Mouse (Mus musculus): ENCODE data around the gene Plppr2. TPM values are rescaled to one million over a fixed set of nuclear protein-coding genes. Genes with fewer than 3 reads are reported as not detected.

Gene Plppr2
- polyA plus RNA-seq, 1 experiment from 2014 or later, result 120 TPM

- ATAC-seq (replicated peaks), result no peak
- Histone ChIP-seq H3K9me3 (no peaks in the 10 kb centered on the region), H3K36me3 (replicated peaks) (no peaks in the 10 kb centered on the region), H3K9ac (no peak overlapping the region), H3K4me1 (peaks cover 35% of the 10 kb centered on the region), H3K4me3 (no peak overlapping the region), H3K27ac (peak overlapping the region; percentile 97; the same call in 1 of the 2 replicates), H3K27me3 (replicated peaks) (peaks cover 8% of the 10 kb centered on the region), H3K4me2 (peak overlapping the region; percentile 74; the same call in 1 of the 2 replicates)
- WGBS, result 73% methylated on average over 3 of the region's 3 CpGs
Observed at GRCm38 (mm10) chr9:21954635-21955034, 17.8 kb downstream of the Plppr2 start.

DNA sequence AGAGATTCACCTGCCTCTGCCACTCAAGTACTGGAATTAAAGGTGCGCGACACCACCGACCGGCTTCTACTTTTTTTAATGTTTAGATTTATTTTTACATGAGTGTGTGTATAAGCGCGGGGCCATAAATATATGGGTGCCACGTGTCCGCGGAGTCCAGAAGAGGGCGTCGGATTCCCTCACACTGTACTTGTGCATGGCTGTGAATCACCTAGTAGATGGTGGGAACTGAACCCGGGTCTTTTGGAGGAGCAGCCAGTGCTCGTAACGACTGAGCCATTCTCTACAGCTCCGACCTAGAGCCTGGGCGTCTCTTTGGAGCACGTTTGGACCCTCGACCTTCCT is 18.4 kb downstream of the Plppr2 start:
- H3K4me2 ChIP-seq, result peak overlapping the region; percentile 74
- H3K9ac ChIP-seq, result peak overlapping the region; percentile 41
- no peaks in the 10 kb centered on the region for H3K9me3 ChIP-seq
- peaks cover 14% of the 10 kb centered on the region for H3K27me3 ChIP-seq (replicated peaks)
- peaks cover 35% of the 10 kb centered on the region for H3K4me1 ChIP-seq
- 2% methylated on average over 18 of the region's 18 CpGs for WGBS
- H3K27ac ChIP-seq, result peak overlapping the region; percentile 97
- ATAC-seq (replicated peaks), result peak; percentile 63
- H3K4me3 ChIP-seq, result peak overlapping the region; percentile 69
- H3K36me3 ChIP-seq (replicated peaks), result no peaks in the 10 kb centered on the region

DNA sequence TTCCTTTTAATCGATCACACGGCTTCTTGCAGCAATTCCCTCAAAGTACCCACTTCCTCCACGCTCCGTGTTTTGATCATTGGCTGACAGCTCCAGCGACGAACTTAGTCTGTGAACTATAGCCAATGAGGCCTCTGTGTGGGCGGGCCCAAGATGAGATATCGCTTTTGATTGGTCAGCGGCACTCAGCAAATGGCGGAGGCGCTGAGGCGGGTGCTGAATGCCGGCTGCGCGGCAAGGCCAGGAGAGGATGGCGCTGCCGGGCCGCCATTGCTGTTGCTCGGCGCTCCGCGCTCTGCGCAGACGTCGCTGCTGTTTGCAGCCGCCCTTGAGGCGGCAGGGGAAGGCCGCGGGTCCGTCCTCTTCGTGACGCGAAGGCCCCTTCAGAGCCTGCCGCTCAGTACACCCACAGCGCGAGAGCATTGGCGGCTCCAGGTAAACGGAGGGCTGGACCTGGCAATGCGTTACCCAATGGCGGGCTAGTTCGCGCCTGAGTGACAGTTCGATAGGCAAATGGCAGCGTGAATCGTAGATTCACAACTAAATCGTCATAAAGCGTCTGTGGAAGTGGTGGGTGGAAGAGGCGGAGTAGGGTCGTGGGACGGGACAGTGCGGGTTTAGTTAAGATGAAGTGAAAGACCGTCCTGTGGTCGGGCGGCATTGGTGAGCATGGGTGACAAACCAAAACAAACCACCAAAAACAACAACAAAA is 18.9 kb downstream of the Plppr2 start, which contains the start of gene Swsap1:
Gene Swsap1, plus strand, starts transcription at position 186 of the 712 bp plus-strand sequence.
- H3K27ac ChIP-seq, result peak within 1 kb of the TSS; percentile 97
- H3K4me1 ChIP-seq, result peaks cover 35% of the 10 kb centered on the region
- H3K4me2 ChIP-seq, result peak within 1 kb of the TSS; percentile 74
- H3K36me3 ChIP-seq (replicated peaks), result no peaks in the 10 kb centered on the region
- peak within 1 kb of the TSS; percentile 77 for H3K9ac ChIP-seq
- no peaks in the 10 kb centered on the region for H3K9me3 ChIP-seq
- ATAC-seq (replicated peaks), result peak; percentile 98
- under 1% methylated on average over 54 of the region's 54 CpGs for WGBS
- peaks cover 19% of the 10 kb centered on the region for H3K27me3 ChIP-seq (replicated peaks)
- H3K4me3 ChIP-seq, result peak within 1 kb of the TSS; percentile 69

- H3K27ac ChIP-seq, result no peak overlapping the region
- H3K36me3 ChIP-seq (replicated peaks), result no peaks in the 10 kb centered on the region
- WGBS, result 93% methylated on average over 5 of the region's 5 CpGs
- H3K9ac ChIP-seq, result no peak overlapping the region
- H3K4me3 ChIP-seq, result no peak overlapping the region
- no peak for ATAC-seq (replicated peaks)
- H3K27me3 ChIP-seq (replicated peaks), result peaks cover 46% of the 10 kb centered on the region
- H3K4me2 ChIP-seq, result no peak overlapping the region
- peaks cover 49% of the 10 kb centered on the region for H3K4me1 ChIP-seq
- no peaks in the 10 kb centered on the region for H3K9me3 ChIP-seq
Observed at GRCm38 (mm10) chr9:21958372-21958771, 21.5 kb downstream of the Plppr2 start.

DNA sequence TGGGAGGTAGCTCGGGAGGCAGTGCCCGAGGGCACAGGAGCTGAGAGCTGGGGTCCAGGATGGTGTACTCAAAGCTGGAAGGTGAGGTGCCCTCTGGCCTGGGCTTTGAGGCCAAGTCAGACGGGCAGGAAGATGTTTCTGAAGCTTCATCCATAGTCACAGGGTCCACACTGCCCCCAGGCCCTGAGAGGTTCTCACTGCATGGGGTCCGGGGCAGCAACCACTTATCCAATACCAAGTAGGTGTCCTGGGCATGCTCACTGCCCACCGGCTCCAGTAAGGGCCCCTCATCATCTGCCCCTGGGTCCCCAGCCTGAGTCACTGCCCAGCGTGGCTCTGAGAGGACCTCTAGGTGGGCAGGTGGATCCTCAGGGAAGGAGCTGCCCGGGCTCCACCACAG is 22.4 kb downstream of the Plppr2 start:
- no peaks in the 10 kb centered on the region for H3K9me3 ChIP-seq
- no peak overlapping the region for H3K4me2 ChIP-seq
- no peaks in the 10 kb centered on the region for H3K36me3 ChIP-seq (replicated peaks)
- H3K4me1 ChIP-seq, result peaks cover 40% of the 10 kb centered on the region
- H3K27me3 ChIP-seq (replicated peaks), result peaks cover 51% of the 10 kb centered on the region
- H3K4me3 ChIP-seq, result no peak overlapping the region
- no peak for ATAC-seq (replicated peaks)
- no peak overlapping the region for H3K9ac ChIP-seq
- 86% methylated on average over 7 of the region's 7 CpGs for WGBS
- no peak overlapping the region for H3K27ac ChIP-seq

DNA sequence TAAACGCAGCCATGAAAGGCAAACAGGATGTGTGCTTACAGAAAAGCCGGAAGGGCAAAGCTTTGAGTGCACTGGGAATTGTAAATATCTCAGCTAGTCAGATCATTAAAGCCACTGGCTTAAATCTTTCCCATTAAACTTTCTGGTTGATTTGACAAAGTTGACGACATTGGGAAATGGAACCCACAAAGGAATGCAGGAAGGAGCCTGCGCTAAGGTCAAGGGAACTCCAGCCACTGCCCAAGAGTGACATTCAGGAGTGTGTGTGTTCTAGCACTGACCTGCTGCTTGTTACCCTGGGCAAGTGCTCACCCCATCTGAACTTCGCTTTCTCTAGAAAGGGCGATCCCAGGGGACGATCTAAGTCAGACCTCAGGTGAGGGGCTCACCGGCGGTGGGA is 23.3 kb downstream of the Plppr2 start:
- ATAC-seq (replicated peaks), result no peak
- no peaks in the 10 kb centered on the region for H3K9me3 ChIP-seq
- H3K4me2 ChIP-seq, result no peak overlapping the region
- WGBS, result 50% methylated on average over 9 of the region's 9 CpGs
- no peaks in the 10 kb centered on the region for H3K36me3 ChIP-seq (replicated peaks)
- H3K27me3 ChIP-seq (replicated peaks), result peaks cover 51% of the 10 kb centered on the region
- H3K4me3 ChIP-seq, result no peak overlapping the region
- peaks cover 31% of the 10 kb centered on the region for H3K4me1 ChIP-seq
- no peak overlapping the region for H3K9ac ChIP-seq
- H3K27ac ChIP-seq, result no peak overlapping the region

- Histone ChIP-seq H3K9me3 (no peaks in the 10 kb centered on the region), H3K27ac (no peak overlapping the region), H3K36me3 (replicated peaks) (no peaks in the 10 kb centered on the region), H3K9ac (no peak overlapping the region), H3K4me2 (peak overlapping the region; percentile 20; the same call in 1 of the 2 replicates), H3K4me3 (no peak overlapping the region), H3K4me1 (peaks cover 29% of the 10 kb centered on the region), H3K27me3 (replicated peaks) (peaks cover 51% of the 10 kb centered on the region)
- 10% methylated on average over 26 of the region's 26 CpGs for WGBS
- no peak for ATAC-seq (replicated peaks)
Observed at GRCm38 (mm10) chr9:21960558-21961208, 23.9 kb downstream of the Plppr2 start.

DNA sequence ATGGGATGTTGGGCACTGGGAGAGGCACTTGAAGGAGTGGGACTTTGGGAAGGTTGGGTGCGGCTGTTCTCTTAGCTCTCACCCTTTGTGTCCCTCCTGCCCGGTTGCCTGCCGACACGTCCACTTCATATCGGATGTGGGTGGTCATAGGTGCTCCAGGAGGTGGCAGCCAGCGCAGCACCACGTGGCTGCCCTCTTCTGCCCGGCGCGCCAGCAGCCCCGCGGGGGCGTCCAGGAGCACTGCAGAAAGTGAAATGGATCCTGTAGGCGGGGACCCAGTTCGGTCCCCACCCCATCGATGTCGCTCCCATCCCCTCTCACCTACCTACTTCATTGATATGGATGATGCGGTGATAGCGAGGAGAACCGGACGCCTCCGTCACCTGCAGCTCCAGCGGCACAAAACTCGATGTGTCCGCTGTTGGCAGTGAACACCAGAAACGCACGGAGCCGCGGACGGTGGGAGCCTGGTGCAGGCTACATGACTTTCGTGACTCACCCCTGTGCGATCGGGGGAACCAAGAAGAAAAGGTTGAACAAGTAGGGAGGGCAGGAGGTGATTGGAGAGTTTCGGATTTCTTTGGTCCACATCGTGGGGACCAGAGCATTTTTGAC is 24.6 kb downstream of the Plppr2 start:
- WGBS, result 2% methylated on average over 35 of the region's 35 CpGs
- no peaks in the 10 kb centered on the region for H3K9me3 ChIP-seq
- H3K4me2 ChIP-seq, result peak overlapping the region; percentile 65
- no peaks in the 10 kb centered on the region for H3K36me3 ChIP-seq (replicated peaks)
- H3K4me3 ChIP-seq, result peak overlapping the region; percentile 32
- no peak overlapping the region for H3K9ac ChIP-seq
- ATAC-seq (replicated peaks), result no peak
- peaks cover 26% of the 10 kb centered on the region for H3K4me1 ChIP-seq
- peaks cover 51% of the 10 kb centered on the region for H3K27me3 ChIP-seq (replicated peaks)
- H3K27ac ChIP-seq, result no peak overlapping the region

DNA sequence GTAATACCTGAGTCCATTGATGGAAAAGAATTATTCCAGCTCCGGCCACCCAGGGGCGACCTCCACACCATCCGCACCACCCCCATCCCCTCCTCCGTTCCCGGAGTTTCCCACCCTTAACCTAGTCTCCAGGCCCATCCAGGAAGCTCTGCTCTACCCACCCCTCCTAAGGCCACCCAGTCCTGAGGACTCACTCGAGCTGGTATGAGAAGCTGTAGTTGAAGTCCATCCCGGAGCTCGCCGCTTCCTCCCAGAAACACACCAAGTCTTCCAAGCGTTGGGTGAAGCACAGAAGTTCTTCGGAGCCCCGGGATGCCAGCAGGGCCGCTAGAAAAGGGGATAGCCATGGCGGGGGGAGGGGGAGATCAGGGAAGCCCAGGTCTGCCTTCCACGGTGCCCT is 25.2 kb downstream of the Plppr2 start:
- 0% methylated on average over 15 of the region's 15 CpGs for WGBS
- H3K4me2 ChIP-seq, result peak overlapping the region; percentile 65
- no peaks in the 10 kb centered on the region for H3K36me3 ChIP-seq (replicated peaks)
- peaks cover 51% of the 10 kb centered on the region for H3K27me3 ChIP-seq (replicated peaks)
- peak overlapping the region; percentile 32 for H3K4me3 ChIP-seq
- H3K27ac ChIP-seq, result no peak overlapping the region
- 0 out of 2 replicates have a peak overlapping the region, but pooled peaks have one; percentile 9 for H3K9ac ChIP-seq
- ATAC-seq (replicated peaks), result no peak; the same call in 1 of the 2 replicates
- peaks cover 22% of the 10 kb centered on the region for H3K4me1 ChIP-seq
- no peaks in the 10 kb centered on the region for H3K9me3 ChIP-seq

- Histone ChIP-seq H3K4me1 (peaks cover 22% of the 10 kb centered on the region), H3K27me3 (replicated peaks) (peaks cover 51% of the 10 kb centered on the region), H3K36me3 (replicated peaks) (no peaks in the 10 kb centered on the region), H3K4me2 (peak overlapping the region; percentile 65), H3K4me3 (peak overlapping the region; percentile 32), H3K27ac (no peak overlapping the region), H3K9me3 (no peaks in the 10 kb centered on the region), H3K9ac (0 out of 2 replicates have a peak overlapping the region, but pooled peaks have one; percentile 9)
- WGBS, result 3% methylated on average over 34 of the region's 34 CpGs
- peak; percentile 43 for ATAC-seq (replicated peaks)
Observed at GRCm38 (mm10) chr9:21962416-21963059, 25.7 kb downstream of the Plppr2 start.

DNA sequence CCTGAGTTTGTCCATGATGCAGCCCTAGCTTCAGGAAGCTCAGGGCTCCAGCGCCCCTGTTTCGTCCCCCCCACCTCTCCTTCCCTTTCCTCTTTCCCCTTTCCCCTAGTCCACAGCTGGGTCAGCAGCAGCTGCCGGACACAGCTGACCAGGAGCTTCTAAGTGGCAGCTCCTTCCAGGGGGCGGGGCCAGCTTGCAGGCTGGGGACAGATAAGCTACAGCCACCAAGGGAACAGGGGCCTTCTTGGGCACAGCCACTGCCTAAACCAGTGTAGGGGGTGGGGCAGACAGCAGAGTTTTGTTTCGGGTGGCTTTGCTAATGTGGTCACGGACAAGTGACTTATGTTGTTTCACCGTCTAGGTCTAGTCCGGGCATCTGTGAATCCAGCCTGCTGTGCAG is 26.6 kb downstream of the Plppr2 start, which contains the start of gene Epor:
Gene Epor, minus strand, starts transcription at position 90 of the 400 bp plus-strand sequence.
- 17% methylated on average over 8 of the region's 8 CpGs for WGBS
- 0 out of 2 replicates have a peak within 1 kb of the TSS, but pooled peaks have one; percentile 9 for H3K9ac ChIP-seq
- peaks cover 51% of the 10 kb centered on the region for H3K27me3 ChIP-seq (replicated peaks)
- peak within 1 kb of the TSS; percentile 32 for H3K4me3 ChIP-seq
- no peaks in the 10 kb centered on the region for H3K36me3 ChIP-seq (replicated peaks)
- H3K4me2 ChIP-seq, result peak within 1 kb of the TSS; percentile 65
- ATAC-seq (replicated peaks), result no peak
- no peaks in the 10 kb centered on the region for H3K9me3 ChIP-seq
- no peak within 1 kb of the TSS for H3K27ac ChIP-seq
- peaks cover 22% of the 10 kb centered on the region for H3K4me1 ChIP-seq

DNA sequence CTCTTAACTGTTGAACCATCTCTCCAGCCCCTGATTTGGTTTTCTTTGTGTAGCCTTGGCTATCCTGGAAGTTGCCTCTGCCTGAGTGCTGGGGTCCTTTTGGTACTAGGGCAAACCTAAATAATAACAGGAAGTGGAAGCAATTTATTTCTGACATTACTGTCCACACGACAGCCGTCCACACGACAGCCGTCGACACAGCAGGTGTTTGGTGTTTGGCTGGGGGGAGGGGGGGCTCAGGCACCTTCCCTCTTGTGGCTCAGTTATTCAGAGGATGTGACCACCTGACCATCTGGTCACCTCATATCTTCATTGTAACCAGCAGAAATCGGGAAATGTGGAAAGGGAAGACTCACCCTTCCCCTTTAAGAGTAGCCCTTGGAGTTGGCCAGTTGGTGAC is 32.0 kb downstream of the Plppr2 start:
- no peak for ATAC-seq (replicated peaks)
- Histone ChIP-seq H3K4me1 (no peaks in the 10 kb centered on the region), H3K4me2 (no peak overlapping the region), H3K4me3 (no peak overlapping the region), H3K27me3 (replicated peaks) (0 out of 2 replicates have a peak, but pooled peaks cover 2% of the 10 kb centered on the region), H3K27ac (no peak overlapping the region), H3K36me3 (replicated peaks) (no peaks in the 10 kb centered on the region), H3K9ac (no peak overlapping the region), H3K9me3 (no peaks in the 10 kb centered on the region)
- WGBS, result 77% methylated on average over 6 of the region's 6 CpGs

All from midbrain, embryonic 15.5 days (tissue).